Mouse (Mus musculus) MEL (cell line): ENCODE measurements around the gene Atp6v1g2. TPM values are rescaled to one million over a fixed set of nuclear protein-coding genes. Genes with fewer than 3 reads are reported as not detected.

Experiments
- DNase-seq: peaks from one replicate; pipeline ENCODE4 v3.0.0; 2011; ENCODE audit warnings: low read depth, low spot score
- H3K27ac ChIP-seq: 2 replicates; pipeline ENCODE4 v1.5.1; 2012; ENCODE audit warnings: low read depth, mild to moderate bottlenecking, control low read depth, low read length, moderate library complexity; ENCODE audit not compliant: control insufficient read depth
- H3K27me3 ChIP-seq, 2 experiments: fragments of 150-350 bp in 1 of 2; sonication (generic) in 1 of 2; 2 replicates each; pipeline ENCODE4 v1.6.1; 2012; ENCODE audit warnings: low read length in 2 of 2, mild to moderate bottlenecking in 2 of 2, improper control_type of control experiment in 1 of 2, moderate library complexity in 1 of 2; ENCODE audit not compliant: insufficient read depth in 2 of 2, control insufficient read depth in 1 of 2
- H3K36me3 ChIP-seq, 2 experiments: 2 replicates each; pipeline ENCODE4 v1.6.1; 2012 to 2014; ENCODE audit warnings: low read length in 2 of 2, improper control_type of control experiment in 1 of 2, inconsistent platforms in 1 of 2, mild to moderate bottlenecking in 1 of 2; ENCODE audit not compliant: insufficient read depth in 2 of 2, control insufficient read depth in 1 of 2
- H3K4me1 ChIP-seq, 2 experiments: fragments of 150-350 bp in 1 of 2; sonication (generic) in 1 of 2; 2 replicates each; pipeline ENCODE4 v1.6.1; 2012; ENCODE audit warnings: low read length in 2 of 2, improper control_type of control experiment in 1 of 2, mild to moderate bottlenecking in 1 of 2; ENCODE audit not compliant: insufficient read depth in 2 of 2, control insufficient read depth in 1 of 2
- H3K4me3 ChIP-seq, 2 experiments: fragments of 150-350 bp in 1 of 2; sonication (generic) in 1 of 2; 2 replicates each; pipeline ENCODE4 v1.5.1; 2012; ENCODE audit warnings: low read depth in 2 of 2, low read length in 2 of 2, mild to moderate bottlenecking in 2 of 2, moderate library complexity in 2 of 2, control low read depth in 1 of 2, improper control_type of control experiment in 1 of 2; ENCODE audit not compliant: control insufficient read depth in 1 of 2, insufficient read depth in 1 of 2
- H3K79me2 ChIP-seq: 2 replicates; pipeline ENCODE4 v1.6.1; 2012; ENCODE audit warnings: mild to moderate bottlenecking, low read length, moderate library complexity; ENCODE audit not compliant: control insufficient read depth, poor library complexity, insufficient read depth
- H3K9ac ChIP-seq: 2 replicates; pipeline ENCODE4 v1.6.1; 2012; ENCODE audit warnings: low read depth, mild to moderate bottlenecking, control low read depth, low read length, moderate library complexity; ENCODE audit not compliant: control insufficient read depth, poor library complexity, severe bottlenecking
- H3K9me3 ChIP-seq: fragments of 150-350 bp; sonication (generic); replicated peaks from 2 replicates; pipeline ENCODE4 v1.6.1; 2012; ENCODE audit warnings: mild to moderate bottlenecking, low read length, improper control_type of control experiment, moderate library complexity; ENCODE audit not compliant: insufficient read depth
- ETS1 ChIP-seq: IDR thresholded peaks from 2 replicates; pipeline ENCODE4 v1.6.1; 2012; ENCODE audit warnings: low read depth, mild to moderate bottlenecking, inconsistent platforms, low read length, improper control_type of control experiment, moderate library complexity
- GATA1 ChIP-seq: IDR thresholded peaks from 2 replicates; pipeline ENCODE4 v1.6.1; 2011; ENCODE audit warnings: low read depth, low read length, improper control_type of control experiment
- MAFK ChIP-seq: IDR thresholded peaks from 2 replicates; pipeline ENCODE4 v1.6.1; 2011; ENCODE audit warnings: low read depth, mild to moderate bottlenecking, low read length, improper control_type of control experiment, borderline replicate concordance
- MXI1 ChIP-seq: IDR thresholded peaks from 2 replicates; pipeline ENCODE4 v1.6.1; 2011; ENCODE audit warnings: mild to moderate bottlenecking, low read depth, low read length, improper control_type of control experiment
- MYB ChIP-seq: IDR thresholded peaks from 2 replicates; pipeline ENCODE4 v1.6.1; 2011; ENCODE audit warnings: mild to moderate bottlenecking, low read depth, low read length, improper control_type of control experiment
- MYC ChIP-seq: IDR thresholded peaks from 2 replicates; pipeline ENCODE4 v1.6.1; 2011; ENCODE audit warnings: low read depth, mild to moderate bottlenecking, low read length, improper control_type of control experiment, moderate library complexity
- NELFE ChIP-seq: IDR thresholded peaks from 2 replicates; pipeline ENCODE4 v1.6.1; 2011; ENCODE audit warnings: low read depth, low read length, improper control_type of control experiment
- POLR2A ChIP-seq, 2 experiments: IDR thresholded peaks; 2 replicates each; pipeline ENCODE4 v1.6.1; 2011 to 2012; ENCODE audit warnings: low read length in 2 of 2, mild to moderate bottlenecking in 2 of 2, control low read depth in 1 of 2, improper control_type of control experiment in 1 of 2, low read depth in 1 of 2, moderate library complexity in 1 of 2; ENCODE audit not compliant: control insufficient read depth in 1 of 2, insufficient read depth in 1 of 2, poor library complexity in 1 of 2
- POLR2AphosphoS5 ChIP-seq: IDR thresholded peaks from 2 replicates; pipeline ENCODE4 v1.6.1; 2012; ENCODE audit warnings: low read depth, borderline replicate concordance, mild to moderate bottlenecking, inconsistent platforms, low read length, moderate library complexity, mixed read lengths
- RAD21 ChIP-seq: IDR thresholded peaks from 2 replicates; pipeline ENCODE4 v1.6.1; 2011; ENCODE audit warnings: mild to moderate bottlenecking, low read depth, low read length, improper control_type of control experiment
- RCOR1 ChIP-seq: IDR thresholded peaks from 2 replicates; pipeline ENCODE4 v1.6.1; 2012; ENCODE audit warnings: low read depth, mild to moderate bottlenecking, inconsistent platforms, low read length, improper control_type of control experiment
- SIN3A ChIP-seq: IDR thresholded peaks from 2 replicates; pipeline ENCODE4 v1.6.1; 2012; ENCODE audit warnings: low read length, improper control_type of control experiment, inconsistent platforms
- TAL1 ChIP-seq: IDR thresholded peaks from 2 replicates; pipeline ENCODE4 v1.6.1; 2012; ENCODE audit warnings: mild to moderate bottlenecking, inconsistent platforms, low read length, moderate library complexity, mixed read lengths
- TBP ChIP-seq: IDR thresholded peaks from 2 replicates; pipeline ENCODE4 v1.8.0; 2011; ENCODE audit warnings: low read depth, low read length, improper control_type of control experiment
- UBTF ChIP-seq: IDR thresholded peaks from 2 replicates; pipeline ENCODE4 v1.6.1; 2012; ENCODE audit warnings: low read depth, mild to moderate bottlenecking, inconsistent platforms, low read length, improper control_type of control experiment, moderate library complexity, borderline replicate concordance; ENCODE audit not compliant: insufficient read depth
- USF2 ChIP-seq, 2 experiments: IDR thresholded peaks; 2 replicates each; pipeline ENCODE4 v1.6.1; 2011 to 2012; ENCODE audit warnings: improper control_type of control experiment in 2 of 2, low read length in 2 of 2, borderline replicate concordance in 1 of 2, inconsistent platforms in 1 of 2, low read depth in 1 of 2, mild to moderate bottlenecking in 1 of 2; ENCODE audit not compliant: insufficient read depth in 1 of 2
- polyA plus RNA-seq, 2 experiments: library from polyadenylated mRNA; stranded (reverse) in 1 of 2; unstranded in 1 of 2; fragments of >175 nt in 1 of 2; fragments of >200 nt in 1 of 2; gene quantifications; 2 replicates each; pipeline versions ENCODE4 v1.2.1 to v1.2.4; 2012; ENCODE audit warnings: low replicate concordance in 2 of 2, low read depth in 1 of 2; ENCODE audit not compliant: insufficient read length in 2 of 2, insufficient read depth in 1 of 2, missing spikeins in 1 of 2
- total RNA-seq: library from RNA; depleted of rRNA; stranded (reverse); fragments of 300-350 nt; gene quantifications from 2 replicates; pipeline ENCODE4 v1.2.3, GENCODE M21; 2012

The Atp6v1g2 gene
- total and polyA plus RNA-seq, 3 experiments: 0.46 to 4.7 TPM; not detected in 1

- Histone ChIP-seq H3K9ac (no peak overlapping the region), H3K4me1 (no peaks in the 10 kb centered on the region), H3K4me3 (no peak overlapping the region), H3K27ac (no peak overlapping the region), H3K79me2 (no peaks in the 10 kb centered on the region), H3K27me3 (peaks cover 0 to 5% of the 10 kb centered on the region in 2 experiments), H3K36me3 (no peaks in the 10 kb centered on the region), H3K9me3 (no peaks in the 10 kb centered on the region)
- TF ChIP-seq MXI1 (no peak), UBTF (no peak), MAFK (no peak), TAL1 (no peak), POLR2AphosphoS5 (no peak), MYC (no peak), RCOR1 (no peak), USF2 (IDR thresholded peaks at IDR 0.05; ENCODE audit: borderline replicate concordance in 1 of 2, insufficient read depth in 1 of 2, low read depth in 1 of 2, low read length in 2 of 2) (no peak), POLR2A (IDR thresholded peaks at IDR 0.05; ENCODE audit: control insufficient read depth in 1 of 2, insufficient read depth in 1 of 2, low read depth in 1 of 2, low read length in 2 of 2, poor library complexity in 1 of 2) (no peak)
- DNase-seq: no peak
Measured at GRCm38 (mm10) chr17:35278957-35279688, 45.7 kb downstream of the Atp6v1g2 start.

GRCm38 (mm10) chr17:35280276-35280675 lies 46.8 kb downstream of the Atp6v1g2 start:
- no peaks in the 10 kb centered on the region for H3K79me2 ChIP-seq
- no peak overlapping the region for H3K27ac ChIP-seq
- no peak for DNase-seq
- H3K9me3 ChIP-seq: no peaks in the 10 kb centered on the region
- no peak overlapping the region for H3K9ac ChIP-seq
- H3K36me3 ChIP-seq: no peaks in the 10 kb centered on the region
- TF ChIP-seq MYB (no peak), NELFE (no peak), GATA1 (no peak), UBTF (no peak), ETS1 (no peak)
- H3K27me3 ChIP-seq: peaks cover 1 to 8% of the 10 kb centered on the region in 2 experiments
- no peak overlapping the region for H3K4me3 ChIP-seq
- H3K4me1 ChIP-seq: no peaks in the 10 kb centered on the region

DNA sequence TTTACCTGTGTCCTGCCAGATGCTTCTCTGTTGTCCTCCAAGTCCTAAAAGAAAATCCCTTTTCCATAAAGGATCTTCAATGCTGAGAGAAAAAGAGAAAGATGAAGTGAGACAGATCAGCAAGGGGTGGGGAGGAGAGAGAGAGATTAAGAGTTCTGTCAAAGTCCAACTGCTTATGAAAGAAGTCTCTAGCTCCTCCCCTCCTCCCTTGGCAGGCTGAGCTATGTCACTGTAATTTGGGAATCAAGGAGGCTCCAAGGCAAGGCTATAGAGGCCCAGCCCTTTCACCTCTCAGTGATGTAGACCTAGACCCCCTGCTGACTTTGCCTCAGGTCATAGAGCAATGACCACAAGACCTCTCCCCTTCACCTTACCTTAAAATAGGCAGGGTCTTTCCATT lies 52.0 kb downstream of the Atp6v1g2 start:
- H3K9me3 ChIP-seq: no peaks in the 10 kb centered on the region
- H3K36me3 ChIP-seq: no peaks in the 10 kb centered on the region
- no peak overlapping the region for H3K9ac ChIP-seq
- no peak for TF ChIP-seq RAD21
- no peak for TF ChIP-seq SIN3A
- TF ChIP-seq TBP: no peak
- no peak overlapping the region for H3K27ac ChIP-seq
- no peaks in the 10 kb centered on the region for H3K79me2 ChIP-seq
- no peak for DNase-seq
- peaks cover 6 to 8% of the 10 kb centered on the region in 2 experiments for H3K27me3 ChIP-seq
- H3K4me3 ChIP-seq: no peak overlapping the region
- H3K4me1 ChIP-seq: no peaks in the 10 kb centered on the region
